Mouse (Mus musculus): Measurements from ENCODE around the gene Gpnmb.

The Gpnmb gene

DNA sequence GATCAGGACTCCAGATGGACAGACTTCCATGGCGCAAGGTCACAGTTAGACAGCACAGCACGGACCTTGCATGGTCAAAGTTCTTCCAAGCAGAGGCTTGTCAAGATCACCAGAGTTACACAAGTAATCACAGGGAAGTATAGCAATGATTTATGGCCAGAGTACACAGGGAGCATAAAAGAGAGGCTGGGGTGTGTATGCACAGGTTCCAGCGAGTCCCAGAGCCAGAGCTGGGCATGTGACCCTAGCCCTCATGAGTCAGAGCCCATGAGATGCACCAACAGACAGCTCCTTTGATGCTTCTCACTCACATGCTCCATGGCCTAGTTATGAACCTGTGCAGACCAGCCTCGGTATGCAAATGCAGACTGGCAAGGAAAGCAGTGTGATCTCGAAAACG, 8.3 kb upstream of the Gpnmb start:
- in situ Hi-C loops (cut with MboI, MseI), result no loop called here

DNA sequence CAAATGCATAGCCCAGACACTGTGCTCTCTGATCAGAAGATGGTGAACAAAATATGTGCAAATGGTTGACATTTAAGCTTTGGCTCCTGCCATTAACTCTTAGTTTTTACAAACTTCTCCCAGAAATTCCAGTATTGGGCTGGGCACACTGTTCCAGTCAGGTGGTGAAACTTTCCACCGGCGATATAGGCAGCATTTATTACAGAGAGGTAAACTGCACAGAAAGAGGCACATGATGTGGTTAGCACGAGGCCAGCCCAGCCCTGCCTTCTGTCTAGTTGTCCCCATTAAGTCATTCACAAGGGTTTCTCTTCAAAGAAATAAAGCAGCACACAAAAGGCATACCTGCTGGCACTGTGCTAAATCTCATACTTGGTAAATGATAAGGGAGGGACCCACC, 7.6 kb upstream of the Gpnmb start:
- in situ Hi-C loops (cut with MboI, MseI), result no loop called here

DNA sequence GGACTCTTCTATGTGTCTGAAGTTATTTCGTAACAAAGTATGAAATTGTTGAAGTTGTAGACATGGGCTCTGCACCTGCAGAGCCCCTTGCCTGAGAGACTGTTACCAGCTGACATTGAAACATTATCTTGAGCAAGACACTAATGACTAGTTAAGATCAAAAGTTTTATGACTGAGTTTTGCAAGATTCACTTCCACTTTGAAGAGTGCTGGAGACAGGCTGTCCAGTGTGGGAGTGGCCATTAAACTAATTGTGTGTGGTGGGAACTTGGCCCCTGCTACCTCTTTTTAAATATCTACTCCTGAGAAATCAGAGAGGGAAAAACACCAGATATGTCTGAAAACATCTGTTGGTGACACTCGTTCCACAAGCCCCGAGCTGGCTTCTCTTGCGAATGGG, 5.1 kb upstream of the Gpnmb start:
- in situ Hi-C loops (cut with MboI, MseI), result no loop called here

DNA sequence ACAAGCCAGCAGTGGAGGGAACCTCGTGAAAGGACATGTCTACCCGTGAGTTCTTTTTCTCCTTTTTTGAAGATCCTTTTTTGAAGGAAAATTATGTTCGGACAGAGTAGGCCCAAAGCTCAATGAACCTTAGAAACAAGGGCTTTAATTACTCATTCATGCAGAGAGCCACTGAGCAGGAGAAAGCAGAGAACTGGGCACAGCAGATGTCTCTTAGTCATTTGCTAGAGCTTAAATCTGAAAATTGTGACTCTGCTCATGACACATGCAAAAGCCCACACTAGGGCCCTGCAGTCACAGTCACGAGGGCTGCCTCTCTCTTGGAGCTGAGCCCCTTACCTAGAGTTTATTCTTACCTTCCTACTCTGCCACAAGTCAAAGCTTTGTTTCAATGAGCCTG, 3.6 kb upstream of the Gpnmb start:
- in situ Hi-C loops (cut with MboI, MseI), result no loop called here

DNA sequence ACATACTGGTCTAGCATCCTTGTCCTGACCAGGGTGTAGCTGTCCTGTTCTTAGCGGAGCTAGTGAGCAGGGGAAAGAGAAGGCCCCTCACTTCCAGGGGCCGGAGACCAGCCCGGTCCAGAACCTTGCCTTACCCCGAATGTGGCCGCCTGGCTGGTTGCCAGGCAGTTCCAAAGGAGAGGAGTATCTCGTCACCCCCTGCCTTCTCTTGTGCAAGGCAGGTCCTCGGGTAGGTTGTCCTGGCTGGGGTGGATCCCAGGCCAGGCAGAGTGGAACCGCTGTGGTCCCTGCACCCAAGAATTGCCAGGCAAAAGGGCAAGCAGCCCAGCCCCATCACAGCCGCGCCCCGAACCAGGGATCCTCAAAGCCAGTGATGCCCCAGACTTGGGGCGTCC, 919 bp downstream of the Gpnmb start:
- in situ Hi-C loops (cut with MboI, MseI), result no loop called here

DNA sequence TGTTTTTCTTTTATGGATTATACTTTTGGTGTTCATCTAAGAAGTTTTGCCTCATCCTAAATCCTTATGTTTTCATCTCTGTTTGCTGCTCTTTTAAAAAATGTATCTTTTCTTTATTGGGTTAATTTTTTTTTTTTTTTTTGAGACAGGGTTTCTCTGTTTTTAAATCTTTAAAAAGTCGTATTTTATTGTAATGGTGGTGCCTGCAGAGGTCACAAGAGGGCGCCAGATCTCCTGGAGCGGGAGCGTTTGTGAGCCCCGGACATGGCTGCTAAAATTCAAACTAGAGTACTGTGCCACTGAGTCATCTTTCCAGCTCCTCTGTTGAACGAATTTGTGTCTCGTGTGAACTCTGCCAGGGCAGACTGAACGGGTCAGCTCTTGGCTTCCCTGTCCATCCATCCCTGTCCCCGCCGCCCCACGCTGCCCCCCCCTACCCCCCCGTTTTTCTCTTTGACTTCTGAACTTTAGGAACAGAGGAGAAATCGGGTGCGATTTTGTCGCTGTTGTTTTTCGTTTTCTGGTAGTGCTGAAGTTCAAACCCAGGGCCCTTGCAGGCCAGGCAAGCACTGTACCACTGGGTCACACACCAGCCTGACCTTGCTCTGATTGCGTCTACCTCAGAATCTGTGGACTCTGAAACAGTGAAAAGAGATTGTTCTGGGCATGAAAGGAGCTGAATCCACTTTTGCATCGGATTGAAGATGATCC, 3.3 kb downstream of the Gpnmb start:
- in situ Hi-C loops (cut with MboI, MseI), result no loop called here

DNA sequence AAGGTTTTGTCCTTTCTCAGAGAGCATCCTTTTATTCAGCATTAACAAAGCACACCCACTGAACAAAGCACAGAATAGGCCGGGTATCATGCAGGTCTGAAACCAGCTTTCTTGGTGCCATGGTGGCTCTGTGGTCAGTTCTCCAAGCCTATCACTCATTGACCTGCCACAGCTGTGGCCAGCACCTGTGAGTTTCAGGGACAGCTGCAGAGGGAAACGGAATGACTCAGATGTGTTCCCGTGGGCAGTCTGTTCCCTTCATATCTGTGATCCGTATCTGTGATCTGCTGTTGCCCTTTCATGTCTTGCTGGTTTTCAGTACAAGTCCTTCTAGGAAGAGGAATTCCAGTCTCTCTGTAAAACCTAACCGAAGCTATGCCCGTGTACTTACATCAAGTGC, 10.2 kb downstream of the Gpnmb start:
- in situ Hi-C loops (cut with MboI, MseI), result no loop called here

DNA sequence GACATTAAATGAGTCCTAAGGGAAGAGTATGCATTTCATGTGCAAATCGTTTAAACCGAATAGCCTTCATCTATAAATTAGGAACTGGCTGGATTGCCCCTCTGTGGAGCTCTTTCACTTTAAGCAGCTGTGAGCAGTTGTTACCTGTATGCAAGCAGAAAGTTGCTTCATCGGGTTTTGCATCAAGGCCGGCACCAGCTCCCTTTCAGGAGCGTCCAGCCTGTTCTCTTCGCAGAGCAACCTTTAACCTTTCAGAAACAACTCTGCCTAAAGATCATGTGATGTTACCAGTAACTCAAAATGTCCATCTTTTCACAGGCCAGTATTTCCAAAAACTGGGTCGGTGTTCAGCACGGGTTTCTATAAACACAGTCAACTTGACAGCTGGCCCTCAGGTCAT, 10.6 kb downstream of the Gpnmb start:
- in situ Hi-C loops (cut with MboI, MseI), result no loop called here

DNA sequence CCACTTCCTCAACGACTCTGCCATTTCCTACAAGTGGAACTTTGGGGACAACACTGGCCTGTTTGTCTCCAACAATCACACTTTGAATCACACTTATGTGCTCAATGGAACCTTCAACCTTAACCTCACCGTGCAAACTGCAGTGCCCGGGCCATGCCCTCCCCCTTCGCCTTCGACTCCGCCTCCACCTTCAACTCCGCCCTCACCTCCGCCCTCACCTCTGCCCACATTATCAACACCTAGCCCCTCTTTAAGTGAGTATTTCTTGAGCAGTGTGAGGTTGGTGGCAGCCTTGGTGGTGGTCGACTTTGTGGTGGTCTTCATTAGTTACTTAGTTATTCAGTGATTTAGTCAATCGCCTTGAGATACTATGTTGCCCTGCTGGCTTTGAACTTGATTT, 11.5 kb downstream of the Gpnmb start:
- in situ Hi-C loops (cut with MboI, MseI), result no loop called here

DNA sequence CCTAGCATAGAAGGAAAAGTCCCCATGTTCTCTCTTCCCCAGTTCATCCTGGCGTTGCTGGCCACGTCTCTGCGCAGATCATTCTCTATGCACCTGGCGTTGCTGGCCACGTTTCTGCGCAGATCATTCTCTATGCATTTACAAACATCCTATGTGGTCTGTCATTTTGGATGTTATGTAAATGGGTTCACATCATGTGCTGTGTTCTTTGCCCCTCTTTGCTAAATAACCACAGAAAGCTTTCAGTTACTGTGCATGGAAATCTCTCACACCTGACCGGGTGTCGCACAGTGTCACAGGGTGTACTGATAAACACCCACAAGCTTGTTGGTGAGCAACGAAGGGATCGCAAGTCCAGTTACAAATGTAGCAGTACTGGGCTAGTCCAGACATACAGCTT, 12.0 kb downstream of the Gpnmb start:
- in situ Hi-C loops (cut with MboI, MseI), result no loop called here

DNA sequence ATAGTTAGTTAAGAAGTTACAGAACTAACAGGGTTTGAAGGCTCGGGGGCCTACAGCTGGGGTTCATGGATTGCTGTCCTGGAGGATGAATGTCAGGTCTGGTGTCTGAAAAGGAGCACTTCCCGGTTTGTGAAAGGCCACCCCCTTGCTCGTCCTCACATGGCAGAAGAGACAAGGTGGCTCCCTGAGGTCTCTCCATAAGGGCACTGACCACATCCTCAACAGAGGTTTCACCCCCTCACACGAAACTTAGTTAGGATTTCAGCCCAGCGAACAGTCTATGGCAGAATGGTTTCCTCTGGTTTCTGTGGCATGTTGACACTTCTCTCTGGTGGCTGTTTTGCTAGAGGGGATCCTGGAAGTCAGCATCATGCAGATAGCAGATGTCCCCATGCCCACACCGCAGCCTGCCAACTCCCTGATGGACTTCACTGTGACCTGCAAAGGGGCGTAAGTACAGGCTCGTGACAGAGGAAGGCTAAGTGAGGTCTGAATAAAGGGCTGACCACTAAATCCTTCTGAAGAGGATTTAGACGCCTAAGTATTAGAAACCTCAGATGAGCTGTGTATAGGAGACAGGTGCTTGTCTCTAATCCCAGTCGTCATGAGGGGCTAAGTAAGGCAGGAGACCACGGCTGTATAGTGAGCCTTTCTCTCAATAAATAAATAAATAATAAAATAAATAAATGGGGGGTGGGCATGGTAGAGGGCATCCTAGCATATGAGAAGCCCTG, 14.5 kb downstream of the Gpnmb start:
- in situ Hi-C loops (cut with MboI, MseI), result no loop called here

DNA sequence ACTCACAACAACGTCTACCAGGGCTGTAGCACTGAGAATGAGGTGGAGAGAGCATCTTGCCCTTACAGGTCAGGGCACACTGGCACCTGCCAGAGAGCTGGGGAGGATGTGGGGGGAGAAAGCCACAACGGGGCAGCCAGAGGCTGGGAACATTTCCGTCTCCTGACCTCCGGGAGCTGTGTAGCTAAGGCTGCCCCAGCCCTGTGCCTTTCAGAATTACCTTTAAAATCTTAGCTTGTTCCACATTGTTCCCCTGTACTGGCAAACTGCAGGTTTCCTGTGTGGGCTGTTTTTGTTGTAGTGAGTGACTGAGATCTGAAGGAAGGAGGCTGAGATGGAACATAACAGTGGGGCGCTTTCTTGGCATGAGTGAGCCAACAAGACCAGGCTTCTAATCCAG, 15.8 kb downstream of the Gpnmb start:
- in situ Hi-C loops (cut with MboI, MseI), result no loop called here

DNA sequence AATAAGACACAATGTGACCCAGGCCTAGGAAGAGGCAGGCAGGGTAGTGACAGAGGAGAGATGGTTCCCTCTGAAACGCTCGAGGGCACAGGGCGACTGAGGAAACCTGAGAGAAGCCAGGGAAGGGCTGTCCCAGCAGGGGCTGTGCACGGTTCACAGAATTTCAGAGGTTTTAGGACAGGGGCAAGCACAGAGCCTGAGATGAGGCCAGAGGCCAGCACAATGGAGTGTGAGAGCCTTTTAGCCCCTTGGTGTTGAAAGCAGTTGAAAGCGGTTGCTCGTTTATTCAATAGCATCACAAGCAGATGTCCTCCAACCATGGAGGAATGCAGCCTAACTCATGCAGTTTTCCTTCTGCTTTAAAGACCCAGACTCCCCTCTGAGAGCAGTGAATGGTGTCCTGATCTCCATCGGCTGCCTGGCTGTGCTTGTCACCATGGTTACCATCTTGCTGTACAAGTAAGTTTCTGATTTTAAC, 18.9 kb downstream of the Gpnmb start:
- in situ Hi-C loops (cut with MboI, MseI), result loop anchor here (5.0 kb wide), 1 partner anchor 342 kb away; the partner anchor contains the start of gene Stk31

DNA sequence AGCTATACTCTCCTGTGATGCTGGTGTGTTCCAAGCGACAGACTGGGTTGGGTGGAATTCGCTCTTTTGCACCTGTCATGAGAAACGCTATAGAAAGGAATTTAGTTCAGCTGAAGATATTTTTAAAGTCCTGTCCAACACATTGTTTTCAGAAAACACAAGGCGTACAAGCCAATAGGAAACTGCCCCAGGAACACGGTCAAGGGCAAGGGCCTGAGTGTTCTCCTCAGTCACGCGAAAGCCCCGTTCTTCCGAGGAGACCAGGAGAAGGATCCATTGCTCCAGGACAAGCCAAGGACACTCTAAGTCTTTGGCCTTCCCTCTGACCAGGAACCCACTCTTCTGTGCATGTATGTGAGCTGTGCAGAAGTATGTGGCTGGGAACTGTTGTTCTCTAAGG, 19.7 kb downstream of the Gpnmb start:
- in situ Hi-C loops (cut with MboI, MseI), result loop anchor here (5.0 kb wide), 1 partner anchor 341 kb away; the partner anchor contains the start of gene Stk31

DNA sequence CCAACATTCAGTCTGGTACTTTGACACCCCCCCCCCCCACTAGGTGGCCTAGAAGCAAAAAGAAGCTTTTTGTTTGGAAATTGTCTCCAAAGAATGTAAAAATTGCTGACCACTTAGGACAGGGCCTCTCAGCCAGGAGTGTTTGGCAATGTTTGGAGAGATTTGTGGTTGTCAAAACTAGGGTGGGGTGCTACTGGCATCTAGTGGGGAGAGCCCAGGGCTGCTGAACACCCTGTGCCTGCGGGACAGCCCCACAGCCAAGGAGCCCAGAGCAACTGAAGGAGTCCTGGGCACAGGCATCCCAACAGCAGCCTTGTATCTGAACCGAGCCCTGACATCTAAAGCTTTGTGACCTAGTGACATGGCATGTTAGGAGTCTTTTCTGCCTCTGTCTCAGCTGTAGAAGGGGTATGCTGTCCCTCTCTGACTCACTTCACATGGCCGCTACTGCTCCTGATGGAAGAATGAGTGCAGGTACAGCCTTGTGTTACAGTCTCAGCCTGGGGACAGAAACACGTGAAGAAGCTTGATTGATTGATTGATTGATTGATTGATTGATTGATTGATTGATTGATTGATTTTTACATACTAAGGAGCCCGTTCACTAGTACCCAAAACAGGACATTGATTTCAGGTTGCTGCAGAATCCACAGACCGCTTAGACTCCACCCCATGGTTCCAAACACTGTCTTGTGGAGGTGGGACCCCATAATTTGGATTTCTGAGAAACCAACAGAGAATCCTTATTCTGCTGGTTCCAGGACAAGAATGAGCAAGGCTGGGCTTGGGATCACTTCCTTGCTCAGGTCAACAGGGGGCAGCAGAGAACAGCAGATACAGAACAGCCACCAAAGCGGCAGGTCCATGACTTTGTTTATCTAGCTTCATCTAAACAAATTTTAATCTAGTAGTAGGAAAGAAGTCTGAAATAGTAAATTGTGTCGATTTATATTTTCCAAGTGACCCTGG, 21.0 kb downstream of the Gpnmb start:
- in situ Hi-C loops (cut with MboI, MseI), result loop anchor here (5.0 kb wide), 1 partner anchor 340 kb away; the partner anchor contains the start of gene Stk31

DNA sequence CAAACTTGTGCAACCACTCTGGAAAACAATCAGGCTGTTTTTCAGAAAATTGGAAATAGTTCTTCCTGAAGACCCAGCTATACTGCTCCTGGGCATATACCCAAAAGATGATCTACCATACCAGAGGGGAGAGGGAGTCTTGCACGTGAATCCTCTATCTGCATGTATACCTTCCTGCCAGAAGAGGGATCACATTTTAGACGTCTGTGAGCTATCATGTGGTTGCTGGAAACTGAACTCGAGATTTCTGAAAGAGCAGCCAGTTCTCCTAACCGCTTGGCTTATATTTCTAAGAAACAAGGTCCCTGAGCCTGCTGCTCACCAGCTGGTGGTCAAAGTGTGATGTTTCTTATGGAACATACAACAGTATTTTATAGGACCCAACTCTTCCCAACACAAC, 32.0 kb downstream of the Gpnmb start:
- in situ Hi-C loops (cut with MboI, MseI), result no loop called here

DNA sequence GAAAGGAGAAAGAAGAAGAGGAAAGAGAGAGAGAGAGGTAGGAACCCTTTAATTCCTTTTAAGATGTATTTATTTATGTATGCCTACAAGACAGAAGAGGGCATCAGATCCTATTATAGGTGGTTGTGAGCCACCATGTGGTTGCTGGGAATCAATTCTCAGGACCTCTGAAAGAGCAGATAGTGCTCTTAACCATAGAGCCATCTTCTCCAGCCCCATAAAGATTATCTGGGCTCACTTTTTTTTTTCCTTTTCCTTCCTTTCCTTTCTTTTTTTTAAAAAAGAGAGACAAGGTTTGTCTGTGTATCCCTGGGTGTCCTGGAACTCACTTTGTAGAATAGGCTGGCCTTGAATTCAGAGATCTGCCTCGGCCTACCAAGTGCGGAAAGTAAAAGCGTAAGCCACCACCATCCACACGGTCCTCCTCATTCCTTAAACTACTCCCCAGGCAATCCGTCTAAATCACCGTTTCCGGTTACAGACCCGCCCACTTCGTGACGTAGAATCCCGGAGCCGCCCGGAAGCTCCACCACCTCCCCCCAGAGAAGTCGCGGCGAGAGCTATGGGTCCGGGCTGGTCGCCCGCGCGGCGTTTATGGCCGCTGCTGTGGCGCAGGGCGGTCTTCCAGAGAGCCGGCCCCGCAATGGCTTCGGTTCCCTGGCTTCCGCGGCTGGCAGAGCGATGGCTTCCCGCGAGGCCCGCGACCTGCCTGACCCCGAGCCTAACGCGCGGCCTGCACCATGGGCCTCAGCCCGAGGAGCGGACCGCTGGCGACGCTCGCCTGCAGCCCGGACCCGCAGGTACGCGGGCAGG, 37.2 kb downstream of the Gpnmb start, which contains the start of gene Malsu1:
Gene Malsu1 (plus strand): TSS at position 492 of the 813 bp plus-strand sequence.
- in situ Hi-C loops (cut with MboI, MseI), result no loop called here

DNA sequence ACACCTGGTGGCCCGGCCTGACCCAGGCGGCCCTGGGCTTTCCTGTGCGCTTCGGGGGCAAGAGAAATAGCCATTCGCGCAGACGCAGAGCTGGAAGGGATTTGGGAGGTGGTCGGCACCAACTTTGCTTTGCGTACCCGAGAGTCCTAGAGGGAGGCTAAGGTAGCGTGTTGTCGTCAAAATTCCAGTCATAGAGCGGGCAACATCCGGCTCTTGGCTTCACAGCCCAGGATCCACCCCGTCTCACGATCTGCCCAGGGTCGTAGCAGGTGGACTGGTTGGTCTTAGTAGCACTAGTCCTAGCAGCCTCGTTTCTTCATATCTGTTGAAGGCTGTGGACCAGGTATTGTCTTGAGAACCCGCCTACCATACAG, 37.8 kb downstream of the Gpnmb start:
- in situ Hi-C loops (cut with MboI, MseI), result no loop called here

DNA sequence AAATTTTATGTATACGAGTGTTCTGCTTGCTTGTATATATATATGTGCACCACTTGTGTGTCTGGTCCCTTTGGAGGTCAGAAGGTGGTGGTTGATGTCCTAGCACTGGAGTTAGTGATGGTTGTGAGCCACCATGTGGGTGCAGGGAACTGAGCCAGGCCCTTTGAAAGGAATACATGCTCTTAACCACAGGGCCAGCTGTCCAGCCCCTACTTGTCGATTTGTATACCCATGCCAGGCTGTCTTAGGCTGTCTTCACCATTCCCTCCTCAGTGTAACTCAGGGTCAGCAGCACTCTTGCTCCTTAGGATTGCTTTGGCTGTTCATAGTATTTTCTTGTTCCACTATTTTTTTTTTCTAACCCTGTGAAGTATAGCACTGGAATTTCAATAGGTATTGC, 41.5 kb downstream of the Gpnmb start:
- in situ Hi-C loops (cut with MboI, MseI), result no loop called here

DNA sequence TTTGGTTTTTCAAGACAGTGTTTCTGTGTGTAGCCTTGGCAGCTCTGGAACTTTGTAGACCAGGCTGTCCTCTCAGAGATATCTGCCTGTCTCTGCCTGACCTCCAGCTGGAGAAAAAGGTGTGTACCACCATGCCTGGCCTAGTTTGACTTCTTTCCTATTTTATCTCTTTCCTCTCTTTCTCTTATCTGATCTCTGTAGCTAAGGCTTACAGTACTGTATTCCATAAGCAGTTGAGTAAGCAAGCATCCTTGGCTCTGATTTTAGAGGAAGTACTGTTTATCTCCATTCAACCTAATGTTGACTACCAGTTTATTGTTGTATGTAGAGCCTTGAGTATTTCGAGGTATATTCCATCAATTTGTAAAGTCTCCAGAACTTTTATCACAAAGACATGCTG, 43.0 kb downstream of the Gpnmb start:
- in situ Hi-C loops (cut with MboI, MseI), result no loop called here

DNA sequence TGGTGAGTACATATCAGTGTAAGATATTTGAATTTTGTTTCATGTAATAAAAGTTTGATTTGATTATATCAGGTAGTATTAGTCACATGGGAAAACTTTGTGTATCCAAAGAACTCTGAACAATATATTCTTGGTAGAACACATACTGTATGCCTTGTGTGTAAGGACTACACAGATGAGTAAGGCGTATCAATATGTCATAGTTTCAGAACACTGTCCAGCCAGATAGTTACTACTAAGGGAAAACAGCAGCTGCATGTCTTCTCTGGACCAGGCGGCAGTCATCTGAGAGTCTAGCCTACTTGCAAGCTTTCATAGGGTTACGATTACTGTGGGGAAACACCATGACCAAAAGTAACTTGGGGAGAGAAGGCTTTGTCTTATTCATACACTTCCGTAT, 46.7 kb downstream of the Gpnmb start:
- in situ Hi-C loops (cut with MboI, MseI), result no loop called here
